Mouse (Mus musculus): ENCODE data around the gene Ank3. TPM values are rescaled to one million over a fixed set of nuclear protein-coding genes. Genes with fewer than 3 reads are reported as not detected.

The Ank3 gene
- polyA plus RNA-seq, 1 experiment: 9.3 TPM

GRCm38 (mm10) chr10:69550824-69551223, 152.3 kb downstream of the Ank3 start:
- no peaks in the 10 kb centered on the region for H3K27me3 ChIP-seq (ENCODE audit: control insufficient read depth, insufficient read depth, low read length)
- H3K27ac ChIP-seq (ENCODE audit: insufficient read depth, low read depth, low read length): no peak overlapping the region
- no peaks in the 10 kb centered on the region for H3K4me1 ChIP-seq (ENCODE audit: control insufficient read depth, insufficient read depth, insufficient read length, low read length)
- H3K36me3 ChIP-seq (ENCODE audit: control insufficient read depth, insufficient read depth, low read length): no peaks in the 10 kb centered on the region
- 73% methylated on average over 4 of the region's 4 CpGs for WGBS
- TF ChIP-seq POLR2A (IDR thresholded peaks at IDR 0.05; ENCODE audit: low read depth, low read length) (no peak), CTCF (IDR thresholded peaks at IDR 0.05; ENCODE audit: extremely low read depth, insufficient read length, insufficient replicate concordance, low read depth, low read length) (no peak)
- H3K4me3 ChIP-seq (ENCODE audit: low read depth, low read length): no peak overlapping the region

GRCm38 (mm10) chr10:69553091-69553490, 154.5 kb downstream of the Ank3 start:
- TF ChIP-seq POLR2A (IDR thresholded peaks at IDR 0.05; ENCODE audit: low read depth, low read length) (no peak), CTCF (IDR thresholded peaks at IDR 0.05; ENCODE audit: extremely low read depth, insufficient read length, insufficient replicate concordance, low read depth, low read length) (no peak)
- Histone ChIP-seq H3K27me3 (ENCODE audit: control insufficient read depth, insufficient read depth, low read length) (no peaks in the 10 kb centered on the region), H3K4me3 (ENCODE audit: low read depth, low read length) (no peak overlapping the region), H3K36me3 (ENCODE audit: control insufficient read depth, insufficient read depth, low read length) (no peaks in the 10 kb centered on the region), H3K4me1 (ENCODE audit: control insufficient read depth, insufficient read depth, insufficient read length, low read length) (no peaks in the 10 kb centered on the region), H3K27ac (ENCODE audit: insufficient read depth, low read depth, low read length) (no peak overlapping the region)
- 17% methylated on average over 1 of the region's 1 CpGs for WGBS

- Histone ChIP-seq H3K27me3 (ENCODE audit: control insufficient read depth, insufficient read depth, low read length) (no peaks in the 10 kb centered on the region), H3K36me3 (ENCODE audit: control insufficient read depth, insufficient read depth, low read length) (no peaks in the 10 kb centered on the region), H3K4me3 (ENCODE audit: low read depth, low read length) (no peak overlapping the region), H3K4me1 (ENCODE audit: control insufficient read depth, insufficient read depth, insufficient read length, low read length) (no peaks in the 10 kb centered on the region), H3K27ac (ENCODE audit: insufficient read depth, low read depth, low read length) (no peak overlapping the region)
- TF ChIP-seq POLR2A (IDR thresholded peaks at IDR 0.05; ENCODE audit: low read depth, low read length): no peak
- no peak for TF ChIP-seq CTCF (IDR thresholded peaks at IDR 0.05; ENCODE audit: extremely low read depth, insufficient read length, insufficient replicate concordance, low read depth, low read length)
- WGBS: 86% methylated on average over 4 of the region's 4 CpGs
Observed at GRCm38 (mm10) chr10:69555592-69555991, 157.0 kb downstream of the Ank3 start.

- Histone ChIP-seq H3K36me3 (ENCODE audit: control insufficient read depth, insufficient read depth, low read length) (no peaks in the 10 kb centered on the region), H3K27me3 (ENCODE audit: control insufficient read depth, insufficient read depth, low read length) (no peaks in the 10 kb centered on the region), H3K27ac (ENCODE audit: insufficient read depth, low read depth, low read length) (no peak overlapping the region), H3K4me3 (ENCODE audit: low read depth, low read length) (no peak overlapping the region), H3K4me1 (ENCODE audit: control insufficient read depth, insufficient read depth, insufficient read length, low read length) (no peaks in the 10 kb centered on the region)
- TF ChIP-seq CTCF (IDR thresholded peaks at IDR 0.05; ENCODE audit: extremely low read depth, insufficient read length, insufficient replicate concordance, low read depth, low read length) (peak; percentile 32; the same call in 1 of the 2 replicates), POLR2A (IDR thresholded peaks at IDR 0.05; ENCODE audit: low read depth, low read length) (no peak)
- WGBS: 26% methylated on average over 13 of the region's 13 CpGs
Observed at GRCm38 (mm10) chr10:69556278-69556677, 157.7 kb downstream of the Ank3 start.

- Histone ChIP-seq H3K27me3 (ENCODE audit: control insufficient read depth, insufficient read depth, low read length) (no peaks in the 10 kb centered on the region), H3K36me3 (ENCODE audit: control insufficient read depth, insufficient read depth, low read length) (no peaks in the 10 kb centered on the region), H3K4me3 (ENCODE audit: low read depth, low read length) (no peak overlapping the region), H3K4me1 (ENCODE audit: control insufficient read depth, insufficient read depth, insufficient read length, low read length) (no peaks in the 10 kb centered on the region), H3K27ac (ENCODE audit: insufficient read depth, low read depth, low read length) (no peak overlapping the region)
- 83% methylated on average over 1 of the region's 1 CpGs for WGBS
- TF ChIP-seq CTCF (IDR thresholded peaks at IDR 0.05; ENCODE audit: extremely low read depth, insufficient read length, insufficient replicate concordance, low read depth, low read length): no peak
Observed at GRCm38 (mm10) chr10:69560237-69560636, 161.7 kb downstream of the Ank3 start.

GRCm38 (mm10) chr10:69562931-69563330, 164.4 kb downstream of the Ank3 start:
- 81% methylated on average over 4 of the region's 4 CpGs for WGBS
- H3K4me1 ChIP-seq (ENCODE audit: control insufficient read depth, insufficient read depth, insufficient read length, low read length): no peaks in the 10 kb centered on the region
- H3K27me3 ChIP-seq (ENCODE audit: control insufficient read depth, insufficient read depth, low read length): no peaks in the 10 kb centered on the region
- H3K36me3 ChIP-seq (ENCODE audit: control insufficient read depth, insufficient read depth, low read length): no peaks in the 10 kb centered on the region
- no peak overlapping the region for H3K27ac ChIP-seq (ENCODE audit: insufficient read depth, low read depth, low read length)
- TF ChIP-seq POLR2A (IDR thresholded peaks at IDR 0.05; ENCODE audit: low read depth, low read length) (no peak), CTCF (IDR thresholded peaks at IDR 0.05; ENCODE audit: extremely low read depth, insufficient read length, insufficient replicate concordance, low read depth, low read length) (no peak)
- H3K4me3 ChIP-seq (ENCODE audit: low read depth, low read length): no peak overlapping the region

- H3K36me3 ChIP-seq (ENCODE audit: control insufficient read depth, insufficient read depth, low read length): no peaks in the 10 kb centered on the region
- H3K4me1 ChIP-seq (ENCODE audit: control insufficient read depth, insufficient read depth, insufficient read length, low read length): no peaks in the 10 kb centered on the region
- H3K27ac ChIP-seq (ENCODE audit: insufficient read depth, low read depth, low read length): no peak overlapping the region
- no peak overlapping the region for H3K4me3 ChIP-seq (ENCODE audit: low read depth, low read length)
- TF ChIP-seq POLR2A (IDR thresholded peaks at IDR 0.05; ENCODE audit: low read depth, low read length) (no peak), CTCF (IDR thresholded peaks at IDR 0.05; ENCODE audit: extremely low read depth, insufficient read length, insufficient replicate concordance, low read depth, low read length) (no peak)
- H3K27me3 ChIP-seq (ENCODE audit: control insufficient read depth, insufficient read depth, low read length): no peaks in the 10 kb centered on the region
- WGBS: 67% methylated on average over 4 of the region's 4 CpGs
Observed at GRCm38 (mm10) chr10:69565052-69565451, 166.5 kb downstream of the Ank3 start.

GRCm38 (mm10) chr10:69568976-69569375, 170.4 kb downstream of the Ank3 start:
- Histone ChIP-seq H3K36me3 (ENCODE audit: control insufficient read depth, insufficient read depth, low read length) (no peaks in the 10 kb centered on the region), H3K27ac (ENCODE audit: insufficient read depth, low read depth, low read length) (no peak overlapping the region), H3K27me3 (ENCODE audit: control insufficient read depth, insufficient read depth, low read length) (0 out of 2 replicates have a peak, but pooled peaks cover 2% of the 10 kb centered on the region), H3K4me3 (ENCODE audit: low read depth, low read length) (no peak overlapping the region), H3K4me1 (ENCODE audit: control insufficient read depth, insufficient read depth, insufficient read length, low read length) (peaks cover 1% of the 10 kb centered on the region; the same call in 1 of the 2 replicates)
- 69% methylated on average over 5 of the region's 5 CpGs for WGBS
- TF ChIP-seq POLR2A (IDR thresholded peaks at IDR 0.05; ENCODE audit: low read depth, low read length) (no peak), CTCF (IDR thresholded peaks at IDR 0.05; ENCODE audit: extremely low read depth, insufficient read length, insufficient replicate concordance, low read depth, low read length) (no peak)
